Mouse (Mus musculus): ENCODE measurements around the gene Ssbp1. TPM values are rescaled to one million over a fixed set of nuclear protein-coding genes. Genes with fewer than 3 reads are reported as not detected.

Ssbp1 gene
- polyA plus RNA-seq (2017; shearing (Covaris generic)): 100 to 1,000 TPM; 109 to 114 TPM

DNA sequence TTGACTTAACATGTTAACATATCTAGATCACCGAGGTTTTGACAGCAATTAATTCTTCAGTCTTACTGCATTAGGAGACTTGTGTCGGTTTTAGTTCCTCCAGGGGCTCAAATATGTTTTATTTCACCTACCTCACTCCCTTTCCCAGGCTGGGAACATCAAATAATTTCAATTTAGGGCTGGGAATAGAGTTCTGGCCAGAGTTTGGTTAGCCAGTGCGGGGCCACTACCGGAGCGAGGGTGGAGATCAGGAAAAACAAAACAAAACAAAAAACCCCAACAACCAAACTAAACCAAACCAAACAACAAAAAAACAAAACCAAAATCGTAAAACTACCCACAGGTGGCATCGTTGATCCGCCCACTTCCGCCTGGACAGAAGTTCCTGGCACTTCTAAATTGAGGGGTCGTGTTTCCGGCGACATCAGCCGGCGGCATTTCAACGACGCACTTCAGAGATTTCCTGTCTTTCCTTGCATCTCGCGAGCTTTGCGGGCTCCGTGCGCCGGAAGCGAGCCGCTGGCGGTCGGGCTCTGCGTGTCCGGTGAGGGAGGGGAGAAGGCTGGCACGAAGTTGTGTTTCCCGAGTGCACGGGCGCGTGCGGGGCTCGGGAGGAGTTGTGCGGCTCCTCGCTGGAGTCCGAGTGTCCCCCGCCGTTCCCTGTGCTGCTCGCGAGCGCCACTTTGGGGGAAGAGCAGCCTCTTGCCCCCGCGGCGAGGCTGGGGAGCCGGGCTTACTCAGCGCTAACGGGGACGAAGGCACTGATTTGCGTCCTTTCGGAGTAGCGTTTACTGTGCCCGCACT is at the start of gene Ssbp1:
Gene Ssbp1, plus strand, starts transcription at position 437 of the 804 bp plus-strand sequence.
- peak; percentile 94 for ATAC-seq

DNA sequence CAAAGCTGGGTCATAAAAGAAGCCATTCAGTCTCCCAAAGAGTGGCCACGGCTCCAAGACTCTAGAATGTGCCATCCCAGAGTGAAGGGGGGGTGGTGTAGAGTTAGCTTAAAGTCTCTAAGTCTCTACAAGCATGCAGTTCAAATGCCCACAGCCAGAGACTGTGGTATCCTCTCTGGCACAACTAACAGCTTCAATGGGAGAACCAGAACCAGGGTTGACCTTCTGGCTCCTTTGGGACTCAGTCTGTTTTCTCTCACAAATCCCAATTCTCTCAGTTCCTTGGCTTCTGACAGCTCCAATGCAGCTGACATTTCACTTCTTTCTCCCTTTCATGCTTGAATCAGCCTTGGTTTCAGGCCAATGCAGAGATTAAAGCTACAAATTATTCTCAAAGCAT is 48.1 kb upstream of the Ssbp1 start:
- ATAC-seq: no peak

DNA sequence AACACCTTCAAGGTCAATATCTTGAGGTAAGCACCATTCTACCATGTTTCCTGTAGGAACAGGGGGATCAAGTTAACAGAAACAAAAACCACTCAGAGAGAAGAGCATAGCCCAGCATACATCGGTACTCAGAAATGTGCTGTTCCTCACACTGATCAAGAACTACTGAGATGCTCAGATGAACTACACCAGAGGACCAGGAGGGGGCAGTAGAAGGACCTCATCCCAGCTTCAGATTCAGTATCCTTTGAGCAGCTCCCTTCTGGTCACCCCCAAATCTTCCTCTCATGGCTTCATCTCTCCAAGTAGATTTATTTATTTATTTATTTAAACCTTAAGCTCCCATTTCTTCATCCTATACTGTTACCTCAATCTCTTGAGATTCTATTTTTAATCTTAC is 47.4 kb upstream of the Ssbp1 start:
- ATAC-seq: peak; percentile 86

DNA sequence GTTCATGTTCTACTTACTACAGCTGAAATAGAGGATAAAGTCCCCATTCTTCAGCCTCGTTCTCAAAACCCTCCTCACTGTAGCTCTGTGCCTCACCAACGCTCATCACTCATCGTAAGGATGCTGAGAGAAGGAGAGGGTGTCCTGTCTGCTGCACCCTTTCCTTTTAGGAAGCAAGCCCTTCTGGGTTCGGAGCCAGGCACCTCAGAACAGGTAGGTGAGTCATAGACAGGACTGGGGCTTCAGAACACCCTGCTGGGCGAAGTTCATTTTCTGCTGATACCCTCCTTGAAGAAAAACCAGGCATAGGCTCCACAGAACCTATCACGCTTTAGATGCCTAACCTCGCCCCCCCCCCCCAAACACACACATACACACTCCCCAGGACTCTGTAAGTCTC is 43.7 kb upstream of the Ssbp1 start:
- no peak for ATAC-seq

DNA sequence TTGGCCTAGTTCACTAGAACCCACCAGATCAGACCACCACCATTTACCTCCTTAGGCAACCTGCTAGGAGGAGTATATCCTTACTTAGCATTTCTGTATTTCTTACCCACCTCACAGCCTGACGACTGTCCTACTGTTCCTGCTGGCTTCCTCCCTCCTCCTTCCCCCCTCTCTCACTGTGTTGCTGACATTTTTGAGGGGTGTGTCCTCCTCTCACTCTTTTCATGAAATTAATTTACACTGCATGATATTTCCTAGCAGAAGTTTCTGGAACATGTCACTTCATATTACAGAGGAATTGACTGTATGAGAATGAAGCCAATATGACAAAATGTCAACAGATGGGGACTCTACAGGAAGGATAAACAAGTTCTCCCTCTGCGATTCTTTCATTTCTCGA is 42.5 kb upstream of the Ssbp1 start:
- no peak for ATAC-seq

DNA sequence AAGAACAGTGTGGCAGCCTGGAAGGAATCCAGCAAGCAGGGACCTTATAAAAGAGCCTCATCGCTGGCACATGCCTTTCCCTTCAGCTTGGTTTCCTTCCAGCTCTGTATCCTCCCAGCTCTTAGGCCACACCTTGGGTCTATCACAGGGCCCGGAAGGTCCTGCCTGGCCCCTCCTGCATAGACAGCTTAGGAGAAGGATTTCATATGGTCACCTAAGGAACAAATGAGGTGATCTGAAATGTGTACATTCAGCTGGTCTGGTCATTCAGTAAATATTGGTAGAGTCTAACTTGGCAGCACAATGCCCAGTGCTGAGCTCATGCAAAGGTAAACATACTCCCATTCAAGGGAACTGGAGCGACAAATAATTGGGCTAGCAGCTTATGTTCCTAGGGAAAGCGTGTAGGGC is 41.6 kb upstream of the Ssbp1 start:
- no peak for ATAC-seq

DNA sequence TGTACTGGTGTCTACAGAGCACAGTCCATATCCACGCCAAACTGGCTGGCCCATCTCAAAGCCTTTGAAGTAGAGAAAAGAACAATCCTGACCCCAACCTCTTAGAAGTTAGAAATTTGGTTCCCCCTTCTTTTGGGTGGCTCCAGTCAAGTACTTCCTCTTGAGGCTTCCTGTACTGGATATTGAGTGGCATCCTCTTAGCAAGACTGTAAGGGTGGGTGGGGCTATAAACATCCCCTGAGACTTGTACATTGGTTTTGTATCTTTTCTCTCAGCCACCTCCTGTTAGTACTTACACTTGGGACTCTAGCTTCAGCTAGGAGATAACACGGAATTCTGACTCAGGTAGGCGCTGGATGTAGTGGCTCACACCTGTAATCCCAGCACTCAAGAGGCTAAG is 40.9 kb upstream of the Ssbp1 start:
- peak; percentile 70 for ATAC-seq

DNA sequence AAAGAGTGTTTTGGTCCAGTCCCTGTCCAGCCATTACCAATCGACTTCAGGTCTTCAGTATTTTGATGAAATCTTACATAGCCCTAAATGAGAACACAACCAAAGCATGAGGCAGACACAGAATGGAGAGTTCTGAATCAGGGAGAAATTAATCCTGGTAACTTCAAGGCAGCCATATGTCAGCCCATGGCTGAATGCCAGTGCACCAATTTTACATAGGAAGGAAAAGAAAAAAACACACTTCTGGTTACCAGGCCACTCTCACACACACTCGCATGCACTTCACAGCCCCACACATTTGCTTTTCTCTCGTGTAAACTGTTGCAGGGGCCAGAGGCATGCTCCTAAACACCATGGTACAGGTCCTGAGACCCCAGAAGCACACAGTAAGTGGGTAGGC is 40.3 kb upstream of the Ssbp1 start:
- ATAC-seq: no peak

DNA sequence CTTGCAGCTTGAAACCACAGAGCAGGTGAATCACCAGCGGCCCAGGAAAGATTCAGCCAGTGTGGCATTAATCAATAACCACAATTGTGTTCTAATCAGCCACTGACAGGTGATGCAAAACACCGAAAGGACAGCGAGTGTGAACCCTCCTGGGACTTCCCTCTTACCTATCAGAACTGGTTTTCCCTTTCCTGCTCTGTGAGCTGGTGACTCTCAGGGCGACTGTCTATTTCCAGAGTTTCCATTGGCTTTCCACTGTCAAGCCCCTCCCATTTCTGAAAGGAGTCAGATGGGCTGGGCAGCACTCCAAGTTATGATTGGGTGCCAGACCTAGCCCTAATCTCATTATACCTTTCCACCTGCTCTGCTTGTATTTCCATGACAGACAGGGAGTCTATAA is 39.8 kb upstream of the Ssbp1 start:
- no peak for ATAC-seq

DNA sequence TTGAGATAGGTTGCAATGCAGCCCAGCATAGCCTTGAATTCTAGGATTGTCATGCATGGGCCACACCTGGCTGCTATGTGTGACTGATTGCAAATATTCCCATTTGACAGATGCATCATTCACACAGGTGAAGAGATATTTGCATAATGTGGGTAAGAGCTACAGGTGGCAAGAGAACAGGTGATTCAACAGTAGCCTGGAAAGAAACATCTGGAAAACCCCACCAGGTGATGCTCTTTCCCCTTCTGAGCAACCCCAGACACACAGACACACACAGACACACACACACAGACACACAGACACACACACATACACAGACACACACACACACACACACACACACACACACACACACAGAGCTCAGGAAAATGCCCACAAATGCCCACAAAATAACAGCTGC is 39.3 kb upstream of the Ssbp1 start:
- no peak for ATAC-seq

DNA sequence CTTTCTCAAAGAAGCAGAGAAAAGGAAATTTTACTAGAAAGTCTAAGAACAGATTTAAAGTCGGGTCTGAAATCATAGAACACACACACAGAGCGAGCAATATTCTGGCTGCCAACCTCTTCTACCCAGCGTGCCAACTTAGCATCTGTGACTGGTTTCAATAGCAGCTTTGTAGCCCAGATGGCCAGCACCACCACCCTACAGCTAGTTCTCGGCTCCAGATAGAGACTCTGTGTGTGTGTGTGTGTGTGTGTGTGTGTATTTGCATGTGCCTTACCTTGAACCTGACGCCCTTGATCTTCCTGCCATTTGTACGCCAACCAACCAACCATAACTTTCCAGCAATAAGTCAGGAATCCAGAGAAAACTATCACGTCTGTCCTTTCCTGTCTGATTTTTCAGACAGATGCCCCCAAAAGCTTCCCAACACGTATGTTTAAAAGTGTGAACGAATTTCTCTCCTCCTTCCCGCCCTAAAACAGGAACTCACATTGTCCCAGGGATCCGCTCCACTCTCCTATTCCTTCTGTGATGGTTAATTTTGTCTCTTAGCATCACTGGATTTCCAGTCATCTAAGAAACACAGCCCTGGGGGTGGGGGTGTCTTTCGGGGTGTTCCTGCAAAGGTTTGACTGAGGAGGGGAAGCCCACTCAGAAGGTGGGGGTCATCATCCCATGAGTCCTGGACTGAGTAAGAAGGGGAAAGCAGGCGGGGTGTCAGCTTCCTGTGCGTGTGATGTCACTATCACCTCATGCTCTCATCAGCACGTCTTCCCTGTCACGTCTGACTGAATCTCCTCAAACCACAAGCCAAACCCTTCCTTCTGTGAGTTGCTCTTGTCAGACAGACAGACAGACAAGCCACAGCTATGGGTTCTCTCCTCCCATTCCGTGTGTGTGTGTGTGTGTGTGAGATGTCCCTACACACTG is 38.5 kb upstream of the Ssbp1 start:
- no peak for ATAC-seq

DNA sequence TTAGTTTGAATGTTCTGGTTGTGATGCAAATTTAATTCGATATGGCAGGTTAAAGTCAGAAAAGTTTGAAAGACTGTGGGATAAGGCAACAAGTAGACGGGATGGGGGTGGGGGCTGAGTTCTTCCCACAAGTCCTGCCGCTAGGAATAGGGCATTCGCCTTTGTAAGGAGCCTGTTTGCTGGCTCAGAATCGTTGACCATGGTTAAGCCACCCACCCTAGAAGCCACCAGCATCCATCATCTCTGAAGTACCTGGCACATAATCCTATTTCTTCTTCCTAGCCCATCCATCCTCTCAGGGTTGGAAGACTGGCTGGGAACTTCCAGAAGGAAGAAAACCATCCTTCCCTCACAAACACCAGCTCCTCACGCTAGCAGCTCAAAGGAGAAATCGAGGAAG is 36.5 kb upstream of the Ssbp1 start:
- no peak for ATAC-seq

DNA sequence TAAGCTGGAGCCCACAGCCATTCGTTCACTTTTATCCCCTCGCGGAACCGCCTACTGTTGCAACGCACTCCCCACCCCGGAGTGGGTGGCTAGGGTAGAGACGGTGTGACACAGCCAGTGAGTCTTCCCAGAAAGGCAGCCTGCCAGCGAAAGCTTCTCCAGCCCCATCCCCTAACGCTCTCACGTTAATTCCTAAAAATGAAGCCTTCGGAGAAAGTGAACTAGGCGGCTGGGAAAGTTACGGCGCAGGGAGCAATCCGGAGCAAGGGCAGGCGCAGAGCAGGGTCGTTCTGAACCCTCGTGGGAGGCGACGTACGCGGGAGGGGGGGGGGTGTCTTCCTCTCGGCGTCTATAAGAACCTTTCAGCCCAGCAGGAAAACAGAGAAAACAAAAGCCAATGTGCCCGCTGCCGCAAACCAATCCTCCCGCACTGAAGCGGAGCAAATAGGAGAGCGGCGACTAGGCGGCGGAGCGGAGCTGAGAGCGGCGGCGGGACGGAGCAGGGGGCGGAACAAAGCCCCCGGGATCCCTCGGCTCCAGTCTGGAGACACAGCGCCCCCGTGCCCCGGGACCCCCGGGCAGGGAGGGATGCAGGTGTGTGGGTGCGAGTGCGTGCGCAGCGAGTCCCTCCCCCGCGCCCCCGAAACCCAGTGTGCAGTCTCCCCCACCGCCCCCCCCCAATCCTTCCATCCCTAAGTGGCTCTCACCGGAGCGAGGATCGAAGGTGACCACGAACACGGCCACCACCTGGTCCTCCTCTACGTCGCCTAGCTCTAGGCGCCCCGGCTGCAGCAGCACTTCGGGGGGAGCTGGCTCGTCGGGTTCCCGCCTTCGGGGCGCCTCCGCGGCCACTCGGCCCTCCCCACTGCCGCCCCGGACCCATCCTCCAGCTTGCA is 35.8 kb upstream of the Ssbp1 start:
- ATAC-seq: peak; percentile 6

DNA sequence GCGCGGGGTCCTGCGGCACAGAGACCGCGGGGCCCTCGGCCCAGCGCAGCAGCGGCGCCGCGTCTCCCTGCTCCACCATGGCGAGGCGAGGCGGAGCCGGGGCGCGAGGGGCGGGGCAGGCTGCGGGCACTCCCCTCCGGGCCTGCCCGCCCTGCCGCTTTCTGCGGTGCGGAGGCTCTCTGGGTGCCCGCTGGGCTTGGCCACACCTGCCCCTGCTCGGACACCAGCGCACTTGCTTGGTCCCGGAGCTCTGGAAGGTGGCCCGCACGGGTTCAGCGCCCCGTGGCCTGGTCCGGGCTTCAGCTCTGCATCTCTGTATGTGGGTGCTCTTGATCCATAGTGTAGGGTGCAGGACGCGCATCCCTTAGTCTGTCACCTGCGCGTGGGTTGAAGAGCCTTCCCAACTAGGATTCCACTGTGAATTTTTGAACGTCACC is 35.1 kb upstream of the Ssbp1 start, which contains the start of gene E330009J07Rik:
Gene E330009J07Rik, minus strand, starts transcription at position 89 of the 437 bp plus-strand sequence.
- ATAC-seq: peak; percentile 82

DNA sequence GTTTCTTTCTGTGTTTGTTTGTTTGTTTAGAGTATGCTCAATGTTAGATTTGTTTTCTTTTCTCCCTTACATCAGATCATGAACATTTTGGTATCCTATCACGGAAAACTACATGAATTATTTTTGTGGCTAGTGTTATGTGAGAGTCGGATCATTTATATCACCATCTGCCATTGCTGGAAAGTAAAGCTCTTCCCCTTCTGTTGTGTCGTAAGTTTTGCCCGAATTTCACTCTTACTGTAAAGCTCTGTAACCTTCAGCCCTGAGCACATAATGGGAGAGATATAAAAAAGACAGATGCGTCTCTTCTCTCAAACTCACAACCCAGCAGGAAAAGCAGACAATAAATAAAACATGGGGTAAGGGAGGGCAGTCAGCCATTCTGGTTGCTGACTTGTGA is 32.2 kb upstream of the Ssbp1 start, which contains the start of gene Wee2:
Gene Wee2, plus strand, starts transcription at position 153 of the 400 bp plus-strand sequence.
- no peak for ATAC-seq

DNA sequence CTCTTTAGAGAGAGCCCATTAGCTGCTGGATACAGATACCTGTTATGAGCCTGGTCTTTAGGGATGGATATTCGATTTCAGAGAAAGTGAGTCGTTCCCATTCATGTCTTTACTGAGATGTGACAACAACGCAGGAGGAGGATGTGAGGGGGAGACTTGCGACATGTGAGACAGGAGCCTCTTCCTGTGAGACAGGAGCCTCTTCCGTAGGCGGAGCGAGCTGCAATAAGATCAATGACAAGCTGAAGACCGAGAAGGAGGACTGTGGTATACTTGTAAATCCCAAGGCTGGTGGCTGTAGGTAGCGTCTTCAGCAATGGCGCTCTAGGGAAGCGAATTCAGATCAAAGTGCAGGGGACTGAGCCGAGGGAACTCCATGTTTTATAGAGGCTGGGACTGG is 31.4 kb upstream of the Ssbp1 start:
- peak; percentile 73 for ATAC-seq

DNA sequence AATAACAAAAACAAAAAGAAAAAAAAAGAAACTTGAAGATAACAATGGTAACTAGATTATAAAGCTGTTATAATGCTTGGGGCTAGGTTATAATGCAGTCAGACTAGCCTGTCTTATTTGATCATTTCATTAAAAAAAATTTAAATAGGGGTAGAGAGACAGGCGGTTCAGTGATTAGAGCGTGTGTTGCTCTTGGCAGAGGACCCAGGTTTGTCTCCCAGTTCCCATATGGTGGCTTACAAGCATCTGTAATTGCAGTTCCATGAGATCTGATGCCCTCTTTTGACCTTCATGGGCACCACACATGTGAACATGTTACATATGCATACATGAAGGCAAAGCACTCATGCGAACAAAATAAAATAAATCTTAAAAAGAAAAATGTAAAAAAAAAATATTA is 29.9 kb upstream of the Ssbp1 start:
- no peak for ATAC-seq

DNA sequence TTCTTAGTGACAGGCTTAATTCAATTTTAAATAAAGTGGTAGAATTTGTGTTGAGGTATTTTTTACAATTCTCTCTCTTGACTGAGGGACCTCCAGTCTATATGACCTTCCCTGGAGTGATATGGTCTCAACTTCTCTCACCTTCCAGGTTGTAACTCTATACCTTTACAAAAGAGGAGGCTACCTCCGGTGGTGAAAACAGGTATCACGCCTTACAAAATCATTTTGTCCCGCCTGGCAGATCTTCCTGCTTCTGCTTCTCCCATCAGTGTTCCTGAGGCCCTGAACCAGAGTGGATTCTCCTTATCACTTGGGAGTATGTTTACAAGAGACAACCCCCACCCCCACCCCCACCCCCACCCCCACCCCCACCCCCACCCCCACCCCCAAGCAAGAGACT is 29.4 kb upstream of the Ssbp1 start:
- no peak for ATAC-seq

DNA sequence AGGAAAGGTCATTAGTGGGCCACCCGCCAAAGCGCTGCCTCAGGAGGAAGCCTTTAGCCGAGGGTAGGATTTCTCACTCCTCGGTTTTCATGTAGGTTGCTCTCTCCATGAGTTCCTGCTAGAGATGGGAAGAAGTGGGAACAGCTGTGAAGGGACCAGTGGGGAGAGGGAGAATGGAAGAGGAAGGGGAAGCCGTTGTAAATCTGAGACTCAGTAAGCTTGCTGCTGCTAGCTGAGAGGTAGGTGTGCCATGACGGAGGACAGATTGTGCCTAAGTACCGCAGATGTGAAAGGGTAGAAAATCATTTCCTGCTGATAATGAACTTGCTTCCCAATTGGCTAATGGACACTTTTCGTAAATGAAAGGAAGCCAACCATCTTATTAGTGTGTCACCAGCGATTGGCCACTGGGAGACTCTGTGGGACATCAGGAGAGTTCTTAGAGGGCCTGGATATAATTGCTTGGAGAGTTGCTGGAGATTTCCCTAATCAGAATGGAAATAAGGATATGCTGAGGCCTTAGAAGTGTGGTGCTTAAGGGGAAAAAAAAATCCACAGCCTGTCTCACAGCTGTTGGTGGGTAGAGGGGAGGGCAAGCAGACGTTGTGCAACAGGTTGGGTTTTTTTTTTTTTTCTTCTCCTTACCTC is 27.7 kb upstream of the Ssbp1 start:
- no peak for ATAC-seq

DNA sequence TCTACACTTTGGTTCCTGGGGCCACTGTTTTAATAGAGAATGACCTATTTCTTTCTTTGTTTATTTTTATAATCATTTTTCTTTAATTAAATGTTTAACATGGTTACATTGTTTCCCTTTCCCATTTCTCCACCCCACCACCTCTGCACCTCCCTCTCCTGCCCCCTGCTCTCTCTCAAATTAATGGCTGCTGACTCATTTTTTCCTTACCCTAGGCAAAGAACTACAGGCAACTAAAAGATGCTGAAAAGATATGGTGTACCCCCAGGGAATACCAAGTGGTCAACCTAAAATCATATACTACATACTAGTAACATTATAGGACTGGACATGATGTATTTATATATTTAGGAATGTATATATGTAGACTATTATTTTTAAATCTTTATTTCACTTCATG is 22.5 kb upstream of the Ssbp1 start:
- ATAC-seq: no peak

DNA sequence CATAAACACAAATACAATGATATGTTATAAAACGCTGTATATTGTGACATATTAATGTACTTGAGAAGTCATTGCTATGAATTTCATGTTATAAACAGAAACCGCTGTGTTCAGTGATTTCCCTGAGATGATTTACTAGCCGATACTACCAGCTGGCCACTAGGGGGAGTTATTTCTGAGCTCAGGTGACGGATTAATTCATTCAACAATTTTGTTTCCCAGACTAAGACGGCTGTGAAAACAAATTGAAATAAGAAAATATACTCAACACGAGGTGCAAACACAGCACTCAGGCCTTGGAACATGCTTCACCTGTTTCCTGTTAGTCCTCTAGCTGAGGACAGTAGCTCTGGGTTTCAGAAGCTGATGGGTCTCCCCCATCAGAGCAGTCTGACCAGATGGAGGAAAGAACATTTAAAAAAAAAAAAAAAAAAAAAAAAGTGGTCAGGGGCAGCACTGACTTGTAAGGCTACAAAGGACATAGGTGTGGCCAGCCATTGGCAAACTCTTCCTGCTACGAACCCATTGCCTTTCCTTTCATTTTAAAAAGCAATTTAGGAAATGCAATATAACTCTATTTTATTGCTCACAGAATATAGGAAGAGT is 16.6 kb upstream of the Ssbp1 start:
- no peak for ATAC-seq

Data from activated CD4-positive, CD25-positive, alpha-beta regulatory T cell, adult 4 months (primary cell).